Mouse (Mus musculus): ENCODE results near the gene Fbxo7. TPM values are rescaled to one million over a fixed set of nuclear protein-coding genes. Genes with fewer than 3 reads are reported as not detected.
A peak's percentile ranks its signal among the peaks of the same experiment; 100 is the strongest.
"Not testable (repeated sequence)": the region's sequence is repeated elsewhere in the genome, so short reads cannot be mapped to it uniquely, and the experiment has no call there.

Gene Fbxo7
- polyA plus RNA-seq, 1 experiment from 2014 or later = 28.5 TPM

DNA sequence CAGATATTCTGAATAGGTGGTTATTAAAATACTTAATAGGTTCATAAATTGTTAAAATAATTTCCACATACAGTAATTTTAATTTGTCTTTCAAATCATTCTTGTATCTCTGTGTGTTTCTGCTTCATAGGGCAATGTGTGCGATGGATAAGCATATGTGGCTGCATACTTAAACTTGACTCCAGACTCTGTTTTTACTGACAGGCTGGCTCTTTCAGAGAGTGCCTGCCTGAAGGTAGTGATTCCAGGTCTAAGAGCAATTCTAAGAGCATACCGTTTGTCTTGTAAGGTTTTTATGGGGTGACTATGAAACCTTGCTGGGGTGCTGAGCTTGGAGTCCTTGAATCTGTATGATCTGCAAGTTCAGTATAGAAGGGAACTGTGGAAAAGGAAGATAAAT is 4.1 kb downstream of the Fbxo7 start:
- no peak overlapping the region for H3K4me3 ChIP-seq (ENCODE audit: low read depth, low read length)
- no peaks in the 10 kb centered on the region for H3K27me3 ChIP-seq (replicated peaks; ENCODE audit: control insufficient read depth, insufficient read depth, low read length)
- H3K4me1 ChIP-seq (replicated peaks; ENCODE audit: control insufficient read depth, insufficient read depth, low read length) = 0 out of 2 replicates have a peak, but pooled peaks cover 11% of the 10 kb centered on the region
- H3K9me3 ChIP-seq (ENCODE audit: control insufficient read depth, low read length) = no peaks in the 10 kb centered on the region
- no peak for ATAC-seq (replicated peaks; ENCODE audit: low FRiP score, low TSS enrichment, low read depth)
- WGBS = 86% methylated on average over 2 of the region's 2 CpGs
- no peak for DNase-seq (ENCODE audit: low spot score)
- peaks cover 20% of the 10 kb centered on the region for H3K36me3 ChIP-seq (ENCODE audit: control insufficient read depth, insufficient read depth, low read length)
- no peak overlapping the region for H3K27ac ChIP-seq (ENCODE audit: low read depth)
- H3K9ac ChIP-seq (ENCODE audit: low read length) = no peak overlapping the region
- H3K4me2 ChIP-seq (ENCODE audit: low read length) = no peak overlapping the region

GRCm38 (mm10) chr10:86026354-86026753 is 4.6 kb downstream of the Fbxo7 start:
- Histone ChIP-seq H3K4me3 (ENCODE audit: low read depth, low read length) (no peak overlapping the region), H3K9ac (ENCODE audit: low read length) (no peak overlapping the region)

DNA sequence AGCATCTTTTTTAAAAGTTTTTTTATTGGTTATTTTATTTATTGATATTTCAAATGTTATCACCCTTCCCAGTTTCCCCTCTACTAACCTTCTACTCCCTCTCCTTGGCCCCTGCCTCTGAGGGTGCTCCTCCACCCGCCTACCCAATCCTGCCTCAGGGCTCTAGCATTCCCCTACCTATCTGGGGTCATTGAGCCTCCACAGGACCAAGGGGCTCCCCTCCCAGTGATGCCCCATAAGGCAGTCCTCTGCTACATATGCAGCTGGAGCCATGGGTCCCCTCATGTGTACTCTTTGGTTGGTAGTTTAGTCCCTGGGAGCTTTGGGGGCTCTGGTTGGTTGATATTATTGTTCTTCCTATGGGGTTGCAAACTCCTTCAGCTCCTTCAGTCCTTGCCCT is 5.0 kb downstream of the Fbxo7 start:
- ATAC-seq (replicated peaks; ENCODE audit: low FRiP score, low TSS enrichment, low read depth) = not testable (repeated sequence)
- WGBS = 72% methylated on average over 1 of the region's 1 CpGs
- DNase-seq (ENCODE audit: low spot score) = peak; percentile 15

More at GRCm38 (mm10) chr10:86026354-86026753, 4.6 kb downstream of the Fbxo7 start:
- 92% methylated on average over 3 of the region's 3 CpGs for WGBS
- Histone ChIP-seq H3K4me1 (replicated peaks; ENCODE audit: control insufficient read depth, insufficient read depth, low read length) (0 out of 2 replicates have a peak, but pooled peaks cover 8% of the 10 kb centered on the region), H3K4me2 (ENCODE audit: low read length) (no peak overlapping the region), H3K27ac (ENCODE audit: low read depth) (no peak overlapping the region), H3K36me3 (ENCODE audit: control insufficient read depth, insufficient read depth, low read length) (peaks cover 23% of the 10 kb centered on the region), H3K9me3 (ENCODE audit: control insufficient read depth, low read length) (no peaks in the 10 kb centered on the region), H3K27me3 (replicated peaks; ENCODE audit: control insufficient read depth, insufficient read depth, low read length) (no peaks in the 10 kb centered on the region)
- DNase-seq (ENCODE audit: low spot score) (no peak), ATAC-seq (replicated peaks; ENCODE audit: low FRiP score, low TSS enrichment, low read depth) (no peak)

DNA sequence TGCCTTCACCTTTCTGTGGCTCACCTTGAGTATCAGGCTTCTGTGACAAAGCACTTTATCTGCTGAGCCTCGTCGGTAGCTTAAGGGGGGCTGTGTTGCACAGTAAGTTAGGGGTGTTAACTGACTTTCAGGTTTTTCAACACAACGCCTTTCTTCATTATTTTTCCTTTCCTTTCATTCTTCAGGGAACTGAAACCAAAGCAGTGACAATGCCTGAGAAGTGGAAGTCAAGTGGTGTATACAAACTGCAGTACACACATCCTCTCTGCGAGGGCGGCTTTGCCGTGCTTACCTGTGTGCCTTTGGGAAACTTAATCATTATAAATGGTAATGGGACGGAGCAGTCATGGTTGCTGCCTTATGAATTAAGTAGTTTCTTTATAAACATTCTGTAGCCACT is 9.0 kb downstream of the Fbxo7 start:
- Histone ChIP-seq H3K27ac (ENCODE audit: low read depth) (no peak overlapping the region), H3K9me3 (ENCODE audit: control insufficient read depth, low read length) (no peaks in the 10 kb centered on the region), H3K36me3 (ENCODE audit: control insufficient read depth, insufficient read depth, low read length) (peaks cover 21% of the 10 kb centered on the region), H3K4me1 (replicated peaks; ENCODE audit: control insufficient read depth, insufficient read depth, low read length) (no peaks in the 10 kb centered on the region), H3K4me2 (ENCODE audit: low read length) (no peak overlapping the region), H3K4me3 (ENCODE audit: low read depth, low read length) (no peak overlapping the region), H3K9ac (ENCODE audit: low read length) (no peak overlapping the region), H3K27me3 (replicated peaks; ENCODE audit: control insufficient read depth, insufficient read depth, low read length) (no peaks in the 10 kb centered on the region)
- 86% methylated on average over 7 of the region's 7 CpGs for WGBS
- DNase-seq (ENCODE audit: low spot score) (peak; percentile 1), ATAC-seq (replicated peaks; ENCODE audit: low FRiP score, low TSS enrichment, low read depth) (no peak)

More for the DNA sequence above, 5.0 kb downstream of the Fbxo7 start:
- not testable (repeated sequence) for H3K27ac ChIP-seq (ENCODE audit: low read depth); H3K4me3 ChIP-seq (ENCODE audit: low read depth, low read length); H3K4me1 ChIP-seq (replicated peaks; ENCODE audit: control insufficient read depth, insufficient read depth, low read length); H3K9ac ChIP-seq (ENCODE audit: low read length); H3K9me3 ChIP-seq (ENCODE audit: control insufficient read depth, low read length); H3K4me2 ChIP-seq (ENCODE audit: low read length); H3K27me3 ChIP-seq (replicated peaks; ENCODE audit: control insufficient read depth, insufficient read depth, low read length)
- H3K36me3 ChIP-seq (ENCODE audit: control insufficient read depth, insufficient read depth, low read length) = peaks cover 23% of the 10 kb centered on the region

DNA sequence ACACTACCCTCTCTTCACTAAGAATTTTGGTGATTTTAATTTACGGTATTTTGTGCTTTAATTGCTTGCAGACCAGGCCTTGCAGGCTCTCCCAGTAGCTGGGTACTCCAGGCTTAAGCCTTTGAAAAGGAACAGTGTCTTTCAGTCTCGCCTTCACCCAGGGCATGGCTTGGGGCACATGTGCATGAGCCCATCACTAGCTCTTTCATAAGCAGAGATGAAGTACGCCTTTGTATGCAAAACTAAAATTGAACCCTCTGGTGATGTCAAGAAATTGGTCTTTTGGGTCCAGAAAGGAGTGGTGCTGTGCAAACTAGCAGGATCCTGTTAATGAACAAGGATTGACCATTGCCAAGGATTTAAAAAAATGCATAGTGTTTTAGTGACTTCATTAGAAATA is 10.7 kb downstream of the Fbxo7 start:
- H3K4me2 ChIP-seq (ENCODE audit: low read length) = no peak overlapping the region
- H3K9ac ChIP-seq (ENCODE audit: low read length) = no peak overlapping the region
- no peaks in the 10 kb centered on the region for H3K27me3 ChIP-seq (replicated peaks; ENCODE audit: control insufficient read depth, insufficient read depth, low read length)
- 82% methylated on average over 3 of the region's 3 CpGs for WGBS
- H3K27ac ChIP-seq (ENCODE audit: low read depth) = peak overlapping the region; percentile 27; the same call in 1 of the 2 replicates
- H3K4me1 ChIP-seq (replicated peaks; ENCODE audit: control insufficient read depth, insufficient read depth, low read length) = no peaks in the 10 kb centered on the region
- H3K36me3 ChIP-seq (ENCODE audit: control insufficient read depth, insufficient read depth, low read length) = peaks cover 21% of the 10 kb centered on the region
- DNase-seq (ENCODE audit: low spot score) = peak; percentile 49
- no peak overlapping the region for H3K4me3 ChIP-seq (ENCODE audit: low read depth, low read length)
- H3K9me3 ChIP-seq (ENCODE audit: control insufficient read depth, low read length) = no peaks in the 10 kb centered on the region
- ATAC-seq (replicated peaks; ENCODE audit: low FRiP score, low TSS enrichment, low read depth) = no peak

DNA sequence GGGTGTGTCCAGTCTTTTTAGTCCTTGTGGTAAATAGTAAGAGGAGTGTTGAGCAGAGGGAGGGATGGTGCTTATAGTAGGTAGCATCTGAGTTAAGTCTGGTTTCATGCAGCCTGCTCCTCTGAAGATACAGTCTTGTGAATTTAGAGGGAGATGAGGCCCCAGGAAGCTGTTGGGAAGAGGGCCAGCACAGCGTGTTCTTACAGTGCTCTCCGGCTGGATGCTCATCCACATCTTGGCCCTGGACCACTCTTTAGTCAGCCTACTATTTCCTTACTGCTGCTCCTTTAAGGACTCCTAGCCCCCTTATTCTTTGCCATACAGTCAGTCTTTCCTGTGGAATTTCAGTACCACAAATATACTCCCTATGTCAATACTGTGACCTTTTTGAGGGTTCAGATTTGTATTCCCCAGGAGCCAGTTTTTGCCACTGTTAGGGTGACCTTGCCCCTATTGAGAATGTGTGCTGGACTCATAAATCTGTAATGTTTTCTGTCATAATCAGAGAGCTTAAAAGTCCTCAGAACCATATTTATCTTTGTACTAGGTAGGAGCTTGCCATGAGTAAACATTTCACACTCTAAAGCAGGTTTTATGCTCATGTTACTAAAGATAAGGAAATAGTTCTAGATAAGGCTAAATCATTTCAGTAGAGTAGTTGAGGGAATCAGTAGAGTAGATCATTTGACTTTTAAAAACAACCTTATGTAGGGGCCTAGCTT is 12.4 kb downstream of the Fbxo7 start:
- no peak overlapping the region for H3K4me3 ChIP-seq (ENCODE audit: low read depth, low read length)
- ATAC-seq (replicated peaks; ENCODE audit: low FRiP score, low TSS enrichment, low read depth) (no peak; the same call in 1 of the 2 replicates), DNase-seq (ENCODE audit: low spot score) (no peak)
- no peak overlapping the region for H3K9ac ChIP-seq (ENCODE audit: low read length)
- H3K27me3 ChIP-seq (replicated peaks; ENCODE audit: control insufficient read depth, insufficient read depth, low read length) = no peaks in the 10 kb centered on the region
- WGBS = 82% methylated on average over 2 of the region's 2 CpGs
- no peak overlapping the region for H3K4me2 ChIP-seq (ENCODE audit: low read length)
- H3K4me1 ChIP-seq (replicated peaks; ENCODE audit: control insufficient read depth, insufficient read depth, low read length) = no peaks in the 10 kb centered on the region
- no peaks in the 10 kb centered on the region for H3K9me3 ChIP-seq (ENCODE audit: control insufficient read depth, low read length)
- H3K27ac ChIP-seq (ENCODE audit: low read depth) = no peak overlapping the region
- H3K36me3 ChIP-seq (ENCODE audit: control insufficient read depth, insufficient read depth, low read length) = peaks cover 18% of the 10 kb centered on the region

DNA sequence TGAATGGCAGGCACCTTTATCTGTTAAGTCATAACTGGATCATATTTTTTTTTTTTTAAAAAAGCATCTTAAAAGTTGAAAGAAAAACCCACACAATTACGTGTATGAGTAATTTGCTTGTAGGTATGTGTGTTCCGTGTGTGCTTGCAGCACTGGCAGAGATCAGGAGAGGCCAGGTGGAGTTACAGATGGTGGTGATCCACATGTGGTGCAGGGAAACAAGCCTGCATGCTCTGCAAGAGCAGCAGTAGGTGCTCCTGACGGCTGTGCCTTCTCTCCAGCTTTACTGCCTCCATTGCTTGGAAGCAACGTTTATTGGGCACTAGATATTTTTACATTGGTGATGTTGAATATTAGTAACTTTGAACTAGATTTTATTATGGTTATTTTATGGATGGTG is 21.9 kb downstream of the Fbxo7 start:
- no peak overlapping the region for H3K9ac ChIP-seq (ENCODE audit: low read length)
- H3K9me3 ChIP-seq (ENCODE audit: control insufficient read depth, low read length) = no peaks in the 10 kb centered on the region
- no peak overlapping the region for H3K4me3 ChIP-seq (ENCODE audit: low read depth, low read length)
- H3K27ac ChIP-seq (ENCODE audit: low read depth) = no peak overlapping the region
- no peaks in the 10 kb centered on the region for H3K4me1 ChIP-seq (replicated peaks; ENCODE audit: control insufficient read depth, insufficient read depth, low read length)
- peaks cover 39% of the 10 kb centered on the region for H3K36me3 ChIP-seq (ENCODE audit: control insufficient read depth, insufficient read depth, low read length)
- WGBS = 86% methylated on average over 4 of the region's 4 CpGs
- DNase-seq (ENCODE audit: low spot score) (peak; percentile 4), ATAC-seq (replicated peaks; ENCODE audit: low FRiP score, low TSS enrichment, low read depth) (no peak)
- no peaks in the 10 kb centered on the region for H3K27me3 ChIP-seq (replicated peaks; ENCODE audit: control insufficient read depth, insufficient read depth, low read length)
- H3K4me2 ChIP-seq (ENCODE audit: low read length) = no peak overlapping the region

GRCm38 (mm10) chr10:86044066-86044465 is 22.3 kb downstream of the Fbxo7 start:
- H3K4me2 ChIP-seq (ENCODE audit: low read length) = no peak overlapping the region
- WGBS = 93% methylated on average over 8 of the region's 8 CpGs
- H3K9ac ChIP-seq (ENCODE audit: low read length) = no peak overlapping the region
- no peaks in the 10 kb centered on the region for H3K9me3 ChIP-seq (ENCODE audit: control insufficient read depth, low read length)
- no peaks in the 10 kb centered on the region for H3K4me1 ChIP-seq (replicated peaks; ENCODE audit: control insufficient read depth, insufficient read depth, low read length)
- ATAC-seq (replicated peaks; ENCODE audit: low FRiP score, low TSS enrichment, low read depth) = no peak
- H3K36me3 ChIP-seq (ENCODE audit: control insufficient read depth, insufficient read depth, low read length) = peaks cover 43% of the 10 kb centered on the region
- DNase-seq (ENCODE audit: low spot score) = peak; percentile 36
- H3K4me3 ChIP-seq (ENCODE audit: low read depth, low read length) = no peak overlapping the region
- H3K27me3 ChIP-seq (replicated peaks; ENCODE audit: control insufficient read depth, insufficient read depth, low read length) = no peaks in the 10 kb centered on the region
- no peak overlapping the region for H3K27ac ChIP-seq (ENCODE audit: low read depth)

DNA sequence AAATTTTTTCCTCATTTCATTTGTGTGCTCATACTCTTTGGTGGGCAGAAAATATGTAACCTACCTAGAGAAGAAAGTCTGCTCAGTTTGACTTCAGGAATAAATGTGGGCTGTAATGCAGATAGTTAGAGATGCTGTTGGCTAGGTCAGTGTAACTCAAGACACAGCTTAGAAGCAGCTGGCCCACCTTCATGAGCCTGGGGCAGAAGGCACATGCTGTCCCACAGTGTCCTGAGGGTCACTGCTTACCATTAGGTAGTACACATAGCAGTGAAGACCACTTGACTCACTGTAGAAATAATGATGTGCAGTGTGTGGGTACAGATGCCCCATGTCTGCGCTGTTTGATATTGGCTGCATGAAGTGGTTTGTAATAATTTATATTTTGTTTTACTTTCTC is 24.6 kb downstream of the Fbxo7 start:
- Histone ChIP-seq H3K4me2 (ENCODE audit: low read length) (no peak overlapping the region), H3K4me1 (replicated peaks; ENCODE audit: control insufficient read depth, insufficient read depth, low read length) (no peaks in the 10 kb centered on the region), H3K36me3 (ENCODE audit: control insufficient read depth, insufficient read depth, low read length) (peaks cover 44% of the 10 kb centered on the region), H3K27ac (ENCODE audit: low read depth) (no peak overlapping the region), H3K27me3 (replicated peaks; ENCODE audit: control insufficient read depth, insufficient read depth, low read length) (no peaks in the 10 kb centered on the region), H3K9me3 (ENCODE audit: control insufficient read depth, low read length) (no peaks in the 10 kb centered on the region), H3K9ac (ENCODE audit: low read length) (no peak overlapping the region), H3K4me3 (ENCODE audit: low read depth, low read length) (no peak overlapping the region)
- ATAC-seq (replicated peaks; ENCODE audit: low FRiP score, low TSS enrichment, low read depth) (no peak), DNase-seq (ENCODE audit: low spot score) (no peak)
- WGBS = 87% methylated on average over 1 of the region's 1 CpGs
